Mouse (Mus musculus): ENCODE results near the gene Cux1.

- no peak for TF ChIP-seq FLI1 (IDR thresholded peaks at IDR 0.05; ENCODE audit: low read length)
- no peak for TF ChIP-seq GATA1 (IDR thresholded peaks at IDR 0.05; ENCODE audit: borderline replicate concordance, low read length)
Measured at GRCm38 (mm10) chr5:136465770-136466406, 101.4 kb downstream of the Cux1 start.
